Mouse (Mus musculus) frontal cortex, postnatal 36 days (tissue): ENCODE measurements around the gene Klhl32.
"Not testable (repeated sequence)": the region's sequence is repeated elsewhere in the genome, so short reads cannot be mapped to it uniquely, and the experiment has no call there.

Experiments
- DNase-seq, 2 experiments: peaks; one replicate each; pipeline ENCODE4 v3.0.0; 2022; ENCODE audit warnings: low spot score in 2 of 2

Gene Klhl32

GRCm38 (mm10) chr4:24850401-24851325, at the start of gene Klhl32:
Gene Klhl32, minus strand, starts transcription at chr4:24851124.
- peak; percentile 85 for DNase-seq

DNA sequence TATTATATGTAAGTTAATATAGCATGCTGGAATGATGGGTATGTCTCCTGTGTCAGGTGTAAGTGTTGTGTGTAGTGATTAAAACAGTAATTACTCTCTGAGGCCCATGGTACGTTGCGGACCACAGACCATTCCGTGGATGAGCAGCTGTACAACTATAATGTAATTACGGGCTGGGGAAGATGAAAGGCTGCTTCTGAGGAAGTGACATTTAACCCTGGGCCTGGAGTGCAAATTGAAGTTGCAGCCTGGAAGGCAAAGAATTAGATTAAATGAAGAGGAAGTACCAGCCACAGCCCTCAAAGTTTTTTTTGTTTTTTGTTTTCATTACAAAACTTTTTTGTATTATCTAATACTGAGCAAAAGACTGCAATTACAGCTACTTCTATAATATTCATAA, 48.2 kb upstream of the Klhl32 start:
- DNase-seq: no peak

DNA sequence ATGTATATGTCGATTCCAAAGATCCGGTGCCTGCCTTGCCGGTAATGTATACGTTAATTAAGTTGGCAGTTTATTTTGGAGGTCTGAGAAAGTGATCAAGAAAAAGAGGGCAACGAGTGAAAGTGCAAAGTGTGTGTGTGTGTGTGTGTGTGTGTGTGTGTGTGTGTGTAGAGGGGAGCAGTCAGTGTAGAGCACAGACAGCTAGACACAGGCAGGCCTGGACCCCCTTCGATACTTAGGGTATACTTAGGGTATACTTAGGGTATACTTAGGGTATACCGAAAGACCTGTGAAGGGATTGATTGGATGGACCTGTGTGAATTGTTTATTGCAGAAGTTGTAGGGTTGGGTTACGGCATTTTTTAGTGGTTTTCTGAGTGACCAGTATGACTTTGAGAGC, 47.7 kb upstream of the Klhl32 start:
- DNase-seq: no peak

GRCm38 (mm10) chr4:24897851-24898515, 47.1 kb upstream of the Klhl32 start, which contains the start of gene Ndufaf4:
Gene Ndufaf4, plus strand, starts transcription at chr4:24898083.
- DNase-seq: peak; percentile 98

- peak in 1 of 2 experiments; percentile 21 for DNase-seq
These were observed 46.4 kb upstream of the Klhl32 start for GRCm38 (mm10) chr4:24897351-24897750.

DNA sequence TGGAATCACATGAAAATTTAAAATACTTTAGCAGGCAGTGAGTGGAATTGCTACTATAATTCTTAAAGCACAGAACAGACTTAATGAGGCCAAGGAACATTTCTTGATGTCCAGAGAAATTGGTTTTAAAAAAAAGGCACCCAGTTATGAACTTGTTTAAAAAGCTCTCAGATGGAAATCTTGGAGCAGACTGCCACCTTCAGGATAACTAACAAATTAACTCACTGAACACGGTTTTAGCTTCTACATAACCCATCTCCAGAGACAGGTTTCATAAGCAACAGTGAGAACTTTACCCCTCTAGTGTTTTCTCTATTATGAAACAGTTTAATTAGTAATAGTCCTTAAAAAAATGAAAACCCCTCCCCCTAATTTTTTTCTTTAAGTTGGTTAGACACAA, 45.9 kb upstream of the Klhl32 start:
- peak in 1 of 2 experiments; percentile 53 for DNase-seq

- no peak for DNase-seq
These were observed 43.7 kb upstream of the Klhl32 start for GRCm38 (mm10) chr4:24894625-24895024.

DNA sequence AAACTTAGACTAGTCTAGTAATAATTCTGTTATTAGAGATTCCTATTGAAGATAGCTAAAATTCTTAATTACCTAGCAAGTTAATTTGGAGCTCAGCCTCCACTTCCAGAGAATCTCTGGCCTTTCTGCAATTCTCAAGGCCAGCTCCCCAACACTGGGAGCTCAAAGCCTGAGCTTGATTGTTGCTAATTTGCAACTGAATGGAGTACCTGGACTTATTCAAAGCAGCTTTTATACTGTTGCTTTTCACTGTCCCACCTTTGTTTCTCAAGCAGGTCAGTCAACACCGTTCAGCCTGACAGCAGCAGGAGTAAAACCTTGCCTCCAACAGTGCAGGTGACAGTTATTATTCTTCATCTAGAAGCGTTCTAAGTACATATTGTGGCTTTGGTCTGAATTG, 41.4 kb upstream of the Klhl32 start:
- DNase-seq: not testable (repeated sequence)

- DNase-seq: not testable (repeated sequence)
These were observed 38.5 kb upstream of the Klhl32 start for GRCm38 (mm10) chr4:24889386-24889785.

GRCm38 (mm10) chr4:24869230-24869629, 18.3 kb upstream of the Klhl32 start:
- no peak for DNase-seq

DNA sequence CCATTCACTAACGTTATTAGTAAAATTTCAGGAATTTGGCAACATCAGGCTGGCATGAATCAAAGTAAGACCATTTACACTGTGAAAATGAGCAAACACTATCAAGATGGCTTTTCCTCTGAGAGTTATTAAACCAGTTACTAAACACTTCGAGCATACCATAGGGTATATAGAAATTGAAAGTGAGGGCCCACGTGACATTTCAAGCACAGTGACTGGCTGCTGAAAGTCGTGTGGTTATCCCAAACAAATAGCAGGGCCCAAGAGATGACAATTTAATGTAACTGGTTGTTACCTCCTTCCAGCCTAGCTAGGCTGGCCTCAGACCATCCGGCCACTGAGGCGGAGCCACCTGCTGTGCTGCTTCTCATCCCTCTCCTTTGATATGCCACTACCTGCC, 14.8 kb upstream of the Klhl32 start:
- no peak for DNase-seq

GRCm38 (mm10) chr4:24847406-24847805, 3.5 kb downstream of the Klhl32 start:
- DNase-seq: no peak

DNA sequence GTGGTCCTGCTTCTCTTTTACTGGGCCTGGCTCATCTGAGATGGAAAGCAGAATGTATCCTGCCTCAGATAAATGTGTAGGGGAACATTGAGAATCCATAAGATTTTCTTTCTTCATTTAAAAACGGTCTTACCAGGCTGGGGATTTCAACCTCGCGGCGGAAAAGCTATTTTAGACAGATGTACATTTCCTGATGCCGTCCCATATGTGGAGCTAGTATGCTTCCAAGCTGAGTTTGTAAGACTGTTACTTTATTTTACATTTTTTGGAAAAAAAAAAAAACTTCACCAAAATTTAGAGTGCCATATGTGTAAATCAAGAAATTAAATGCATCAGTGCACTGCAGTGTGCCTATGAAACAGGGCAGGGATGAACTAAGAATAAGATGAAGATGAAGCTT, 5.4 kb downstream of the Klhl32 start:
- DNase-seq: no peak

DNA sequence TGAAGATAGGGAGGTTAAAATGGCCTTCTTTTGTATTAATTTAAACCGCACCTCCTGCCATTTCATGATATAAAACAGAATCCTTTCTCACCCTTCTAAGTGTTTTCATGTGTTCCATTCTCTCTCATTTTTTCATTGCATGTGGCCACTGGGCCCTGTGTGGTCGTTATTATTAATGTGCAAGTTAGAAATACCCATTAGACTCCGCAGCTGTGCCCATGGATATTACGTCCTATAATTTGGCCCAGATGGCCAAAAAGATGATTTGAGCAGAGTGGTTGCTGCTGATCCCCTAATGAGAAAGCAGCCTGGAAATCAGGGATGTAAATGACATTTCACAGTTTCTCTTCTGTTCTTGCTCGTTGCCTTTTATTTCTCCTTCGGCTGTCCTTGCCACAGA, 12.4 kb downstream of the Klhl32 start:
- DNase-seq: no peak

DNA sequence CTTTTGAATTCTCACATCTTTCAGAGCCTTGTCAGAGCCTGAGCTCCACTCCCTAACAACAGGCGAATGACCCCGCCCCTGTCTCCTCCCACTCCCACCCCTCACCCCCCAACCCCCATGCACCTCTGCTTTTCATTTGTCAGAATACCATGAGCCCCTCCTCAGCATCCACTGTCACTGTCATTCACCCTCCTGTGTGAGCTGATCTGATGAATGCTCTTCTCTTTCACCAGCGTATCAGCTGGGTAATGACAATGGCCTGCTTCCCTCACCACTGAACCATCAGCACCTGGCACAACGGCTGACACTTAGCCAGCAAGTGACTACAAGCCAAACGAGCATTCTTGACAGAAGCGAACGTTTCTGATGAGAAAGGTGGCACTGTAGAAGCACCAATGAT, 15.4 kb downstream of the Klhl32 start:
- no peak for DNase-seq

DNA sequence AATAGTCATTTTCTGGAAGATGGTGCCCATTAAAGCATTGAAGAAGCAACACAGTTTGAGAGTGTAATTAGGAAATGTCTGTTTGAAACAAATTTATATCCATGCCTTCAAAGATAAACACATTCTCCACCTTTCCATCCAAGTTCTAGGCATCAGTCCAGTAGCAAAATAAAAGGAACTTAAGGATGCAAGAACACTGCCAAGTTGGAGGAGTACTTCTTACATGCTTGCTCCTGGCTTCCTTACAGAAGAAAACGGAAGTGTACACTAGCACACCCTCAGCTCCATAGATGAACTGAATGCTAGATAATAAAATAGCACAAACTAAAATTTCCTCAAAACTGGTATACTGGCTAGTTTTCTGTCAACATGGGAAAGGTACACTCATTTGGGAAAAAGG, 42.6 kb downstream of the Klhl32 start:
- no peak for DNase-seq

GRCm38 (mm10) chr4:24801881-24802280, 49.0 kb downstream of the Klhl32 start:
- no peak for DNase-seq

- no peak for DNase-seq
These were observed 49.6 kb downstream of the Klhl32 start for GRCm38 (mm10) chr4:24801343-24801742.

GRCm38 (mm10) chr4:24800345-24800936, 50.5 kb downstream of the Klhl32 start:
- DNase-seq: no peak

DNA sequence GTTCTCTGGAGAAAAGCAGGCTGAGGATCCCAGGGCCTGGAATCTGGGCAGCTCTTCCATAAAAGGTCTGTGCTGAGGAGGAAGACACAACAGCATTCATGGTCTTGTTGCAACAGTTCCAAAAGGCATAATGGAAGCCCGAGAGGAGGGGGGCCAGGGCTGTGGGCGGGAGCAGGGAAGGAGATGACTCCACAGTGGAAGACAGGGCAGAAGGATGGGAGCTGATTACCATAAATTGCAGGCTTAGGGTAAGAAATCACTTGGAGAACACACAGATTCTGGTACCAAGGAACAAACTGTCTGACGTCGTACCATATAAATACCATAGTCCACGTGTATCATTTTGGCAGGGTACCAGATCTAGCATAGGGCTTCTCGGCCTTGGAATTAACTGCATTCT, 51.9 kb downstream of the Klhl32 start:
- peak; percentile 35 to 36 for DNase-seq

GRCm38 (mm10) chr4:24797868-24798267, 53.1 kb downstream of the Klhl32 start:
- DNase-seq: no peak

DNA sequence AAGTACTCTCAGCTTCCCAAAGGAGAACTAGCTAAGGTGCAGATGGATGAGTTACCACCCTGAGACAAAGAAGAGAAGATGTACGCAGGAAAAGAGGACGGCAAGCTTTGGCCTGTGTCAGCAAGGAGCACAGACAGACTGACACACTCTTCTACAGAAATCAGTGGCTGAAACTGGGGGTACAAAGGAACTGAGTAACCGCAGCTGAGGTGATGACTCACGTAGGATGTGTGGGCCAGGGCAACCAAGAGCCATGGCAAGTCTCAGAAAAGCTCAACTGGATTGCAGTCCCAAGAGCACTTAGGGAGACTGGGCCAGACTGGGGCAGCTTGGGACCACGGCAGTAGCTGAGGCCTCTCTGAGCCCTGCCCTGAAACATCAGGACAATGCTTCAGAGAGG, 53.6 kb downstream of the Klhl32 start:
- DNase-seq: no peak

- DNase-seq: no peak
These were observed 54.7 kb downstream of the Klhl32 start for GRCm38 (mm10) chr4:24796229-24796628.
